Mouse (Mus musculus) intestine, embryonic 16.5 days (tissue): ENCODE results near the gene Tspyl2. TPM values are rescaled to one million over a fixed set of nuclear protein-coding genes. Genes with fewer than 3 reads are reported as not detected.
A peak's percentile ranks its signal among the peaks of the same experiment; 100 is the strongest.

Source experiments
- ATAC-seq: fragments of 200-750 bp; cut with Nextera tagmentation; 2 replicates; pipeline ENCODE4 v1.8.0; 2017; ENCODE audit warnings: moderate TSS enrichment, moderate library complexity
- H3K27ac ChIP-seq: fragments of 300-500 bp; sonication (generic); 2 replicates; pipeline ENCODE4 v1.5.1; 2014; ENCODE audit warnings: mild to moderate bottlenecking, low read length
- H3K27me3 ChIP-seq: fragments of 300-500 bp; sonication (generic); replicated peaks from 2 replicates; pipeline ENCODE4 v1.6.1; 2014; ENCODE audit warnings: low read length, control low read depth, mixed read lengths; ENCODE audit not compliant: control insufficient read depth, insufficient read depth
- H3K36me3 ChIP-seq: fragments of 300-500 bp; sonication (generic); 2 replicates; pipeline ENCODE4 v1.6.1; 2014; ENCODE audit warnings: low read length, control low read depth; ENCODE audit not compliant: control insufficient read depth, insufficient read depth
- H3K4me1 ChIP-seq: fragments of 300-500 bp; sonication (generic); 2 replicates; pipeline ENCODE4 v1.6.1; 2014; ENCODE audit warnings: low read length, control low read depth, mixed read lengths; ENCODE audit not compliant: control insufficient read depth, insufficient read depth
- H3K4me2 ChIP-seq: fragments of 300-500 bp; sonication (generic); 2 replicates; pipeline ENCODE4 v1.6.1; 2014; ENCODE audit warnings: low read depth, low read length, control low read depth
- H3K4me3 ChIP-seq: fragments of 300-500 bp; sonication (generic); 2 replicates; pipeline ENCODE4 v1.5.1; 2014; ENCODE audit warnings: mild to moderate bottlenecking, low read length
- H3K9ac ChIP-seq: fragments of 300-500 bp; sonication (generic); 2 replicates; pipeline ENCODE4 v1.6.1; 2014; ENCODE audit warnings: low read depth, low read length
- H3K9me3 ChIP-seq: fragments of 300-500 bp; sonication (generic); 2 replicates; pipeline ENCODE4 v1.6.1; 2016; ENCODE audit warnings: low read length, control low read depth; ENCODE audit not compliant: control insufficient read depth
- WGBS: fragments of 180-500 bp; shearing (Covaris S2); extraction: QIAGEN DNeasy Blood & Tissue Kit; methylation state at CpG from one replicate; pipeline ENCODE4 v1.1.7; 2014; 5-methylcytosine and 5-hydroxymethylcytosine counted together
- polyA plus RNA-seq: library from polyadenylated mRNA; unstranded; fragments of >200 nt; fragmentation: Nextera tagmentation; extraction: Ambion mirVana; gene quantifications from 2 replicates; pipeline ENCODE4 v1.2.1, GENCODE M21; 2015

Gene Tspyl2
- 19.7 and 21.5 TPM in 2 replicates for polyA plus RNA-seq

- H3K27ac ChIP-seq, result peak within 1 kb of the TSS; percentile 79
- H3K9me3 ChIP-seq, result no peaks in the 10 kb centered on the region
Measured at GRCm38 (mm10) chrX:152342358-152342901, at the start of gene Tspyl2. Tspyl2 (minus strand) TSS chrX:152342425.

GRCm38 (mm10) chrX:152368397-152369273 is 26.4 kb upstream of the Tspyl2 start, which contains the start of gene Gpr173:
Gpr173 (minus strand) TSS chrX:152368704.
- WGBS, result 16% methylated on average over 21 of the region's 24 CpGs

More at GRCm38 (mm10) chrX:152342358-152342901, at the start of gene Tspyl2:
- peak; percentile 99 for ATAC-seq
- no peaks in the 10 kb centered on the region for H3K36me3 ChIP-seq
- H3K4me1 ChIP-seq, result 0 out of 2 replicates have a peak, but pooled peaks cover 3% of the 10 kb centered on the region
- H3K4me3 ChIP-seq, result peak within 1 kb of the TSS; percentile 61
- peak within 1 kb of the TSS; percentile 55 for H3K4me2 ChIP-seq
- 10% methylated on average over 26 of the region's 27 CpGs for WGBS
- peaks cover 16% of the 10 kb centered on the region for H3K27me3 ChIP-seq
- peak within 1 kb of the TSS; percentile 79 for H3K9ac ChIP-seq

GRCm38 (mm10) chrX:152368054-152368396 is 25.8 kb upstream of the Tspyl2 start:
- no peak overlapping the region for H3K27ac ChIP-seq
- peak overlapping the region; percentile 52 for H3K4me3 ChIP-seq
- 0 out of 2 replicates have a peak, but pooled peaks have one; percentile 4 for ATAC-seq
- H3K27me3 ChIP-seq, result peaks cover 12% of the 10 kb centered on the region; the same call in 1 of the 2 replicates
- H3K4me2 ChIP-seq, result peak overlapping the region; percentile 50
- no peaks in the 10 kb centered on the region for H3K4me1 ChIP-seq
- peak overlapping the region; percentile 61 for H3K9ac ChIP-seq
- WGBS, result 25% methylated on average over 4 of the region's 4 CpGs
- H3K9me3 ChIP-seq, result no peaks in the 10 kb centered on the region
- H3K36me3 ChIP-seq, result no peaks in the 10 kb centered on the region

More at GRCm38 (mm10) chrX:152368397-152369273, 26.4 kb upstream of the Tspyl2 start, which contains the start of gene Gpr173:
- ATAC-seq, result peak; percentile 97
- Histone ChIP-seq H3K9ac (peak within 1 kb of the TSS; percentile 61), H3K9me3 (no peaks in the 10 kb centered on the region), H3K27me3 (peaks cover 13% of the 10 kb centered on the region; the same call in 1 of the 2 replicates), H3K27ac (no peak within 1 kb of the TSS), H3K36me3 (no peaks in the 10 kb centered on the region), H3K4me1 (no peaks in the 10 kb centered on the region), H3K4me3 (peak within 1 kb of the TSS; percentile 52), H3K4me2 (peak within 1 kb of the TSS; percentile 50)

- Histone ChIP-seq H3K27me3 (peaks cover 8% of the 10 kb centered on the region; the same call in 1 of the 2 replicates), H3K4me1 (no peaks in the 10 kb centered on the region), H3K4me3 (no peak overlapping the region), H3K36me3 (no peaks in the 10 kb centered on the region), H3K9ac (no peak overlapping the region), H3K9me3 (no peaks in the 10 kb centered on the region), H3K4me2 (no peak overlapping the region), H3K27ac (no peak overlapping the region)
- WGBS, result 60% methylated on average over 2 of the region's 2 CpGs
- no peak for ATAC-seq
Measured at GRCm38 (mm10) chrX:152366418-152366817, 24.2 kb upstream of the Tspyl2 start.

GRCm38 (mm10) chrX:152352553-152353153 is 10.4 kb upstream of the Tspyl2 start:
- Histone ChIP-seq H3K36me3 (no peaks in the 10 kb centered on the region), H3K9ac (no peak overlapping the region), H3K4me2 (no peak overlapping the region), H3K27ac (no peak overlapping the region), H3K4me3 (no peak overlapping the region), H3K27me3 (peaks cover 6% of the 10 kb centered on the region; the same call in 1 of the 2 replicates), H3K4me1 (no peaks in the 10 kb centered on the region), H3K9me3 (no peaks in the 10 kb centered on the region)
- 20% methylated on average over 5 of the region's 5 CpGs for WGBS
- peak; percentile 71 for ATAC-seq

GRCm38 (mm10) chrX:152347041-152347440 is 4.8 kb upstream of the Tspyl2 start:
- H3K27me3 ChIP-seq, result peaks cover 18% of the 10 kb centered on the region

GRCm38 (mm10) chrX:152346587-152346986 is 4.4 kb upstream of the Tspyl2 start:
- no peak overlapping the region for H3K9ac ChIP-seq
- no peak overlapping the region for H3K27ac ChIP-seq
- H3K27me3 ChIP-seq, result peaks cover 19% of the 10 kb centered on the region
- H3K4me1 ChIP-seq, result no peaks in the 10 kb centered on the region
- no peaks in the 10 kb centered on the region for H3K9me3 ChIP-seq
- no peak for ATAC-seq
- no peak overlapping the region for H3K4me2 ChIP-seq
- H3K4me3 ChIP-seq, result no peak overlapping the region
- H3K36me3 ChIP-seq, result no peaks in the 10 kb centered on the region
- WGBS, result 92% methylated on average over 15 of the region's 15 CpGs

More at GRCm38 (mm10) chrX:152347041-152347440, 4.8 kb upstream of the Tspyl2 start:
- WGBS, result 97% methylated on average over 14 of the region's 14 CpGs
- H3K4me1 ChIP-seq, result no peaks in the 10 kb centered on the region
- H3K4me2 ChIP-seq, result no peak overlapping the region
- H3K9ac ChIP-seq, result no peak overlapping the region
- H3K27ac ChIP-seq, result no peak overlapping the region
- no peaks in the 10 kb centered on the region for H3K36me3 ChIP-seq
- no peak overlapping the region for H3K4me3 ChIP-seq
- H3K9me3 ChIP-seq, result no peaks in the 10 kb centered on the region
- ATAC-seq, result no peak

- Histone ChIP-seq H3K9ac (peak overlapping the region; percentile 79), H3K4me1 (0 out of 2 replicates have a peak, but pooled peaks cover 3% of the 10 kb centered on the region), H3K27me3 (peaks cover 16% of the 10 kb centered on the region), H3K9me3 (no peaks in the 10 kb centered on the region), H3K36me3 (no peaks in the 10 kb centered on the region), H3K4me3 (peak overlapping the region; percentile 61), H3K4me2 (peak overlapping the region; percentile 50), H3K27ac (peak overlapping the region; percentile 79)
- no peak for ATAC-seq
- WGBS, result 34% methylated on average over 6 of the region's 6 CpGs
Measured at GRCm38 (mm10) chrX:152342903-152343302, 678 bp upstream of the Tspyl2 start.

- Histone ChIP-seq H3K4me1 (0 out of 2 replicates have a peak, but pooled peaks cover 6% of the 10 kb centered on the region), H3K4me3 (peak overlapping the region; percentile 61), H3K4me2 (peak overlapping the region; percentile 55), H3K36me3 (no peaks in the 10 kb centered on the region), H3K9ac (peak overlapping the region; percentile 79), H3K27me3 (peaks cover 17% of the 10 kb centered on the region), H3K9me3 (no peaks in the 10 kb centered on the region), H3K27ac (peak overlapping the region; percentile 72; the same call in 1 of the 2 replicates)
- 33% methylated on average over 11 of the region's 11 CpGs for whole genome bisulfite sequencing
- no peak for ATAC-seq
Measured at GRCm38 (mm10) chrX:152341496-152341895, 729 bp downstream of the Tspyl2 start.
